Mouse (Mus musculus) heart, embryonic 10.5 days (tissue): ENCODE data around the gene Cttnbp2nl. TPM values are rescaled to one million over a fixed set of nuclear protein-coding genes. Genes with fewer than 3 reads are reported as not detected.

Experiments
- DNase-seq: peaks from one replicate; pipeline ENCODE4 v3.0.0-alpha.2; 2017; ENCODE audit warnings: low spot score
- H3K27ac ChIP-seq: fragments of 300-500 bp; sonication (generic); 2 replicates; pipeline ENCODE4 v1.5.1; 2016; ENCODE audit warnings: mild to moderate bottlenecking
- H3K27me3 ChIP-seq: fragments of 300-500 bp; sonication (generic); 2 replicates; pipeline ENCODE4 v1.6.1; 2016; ENCODE audit warnings: mild to moderate bottlenecking; ENCODE audit not compliant: poor library complexity, insufficient read depth, severe bottlenecking
- H3K36me3 ChIP-seq: fragments of 300-500 bp; sonication (generic); 2 replicates; pipeline ENCODE4 v1.6.1; 2016; ENCODE audit warnings: mild to moderate bottlenecking, moderate library complexity
- H3K4me1 ChIP-seq: fragments of 300-500 bp; sonication (generic); 2 replicates; pipeline ENCODE4 v1.6.1; 2016; ENCODE audit warnings: mild to moderate bottlenecking
- H3K4me3 ChIP-seq: fragments of 300-500 bp; sonication (generic); 2 replicates; pipeline ENCODE4 v1.5.1; 2016; ENCODE audit warnings: mild to moderate bottlenecking, moderate library complexity
- H3K9me3 ChIP-seq: fragments of 300-500 bp; sonication (generic); 2 replicates; pipeline ENCODE4 v1.6.1; 2016; ENCODE audit warnings: mild to moderate bottlenecking, moderate library complexity
- WGBS: fragments of 180-500 bp; shearing (Covaris S2); methylation state at CpG from one replicate; pipeline ENCODE4 v1.1.7; 2016; 5-methylcytosine and 5-hydroxymethylcytosine counted together
- polyA plus RNA-seq: library from polyadenylated mRNA; unstranded; fragments of >200 nt; fragmentation: Nextera tagmentation; extraction: Ambion mirVana; gene quantifications from 2 replicates; pipeline ENCODE4 v1.2.1, GENCODE M21; 2016

Cttnbp2nl gene
- polyA plus RNA-seq, 1 experiment from 2014 or later, result 35.9 TPM

- peaks cover 15% of the 10 kb centered on the region; the same call in 1 of the 2 replicates for H3K4me1 ChIP-seq
- no peak overlapping the region for H3K4me3 ChIP-seq
- H3K27ac ChIP-seq, result no peak overlapping the region
- no peaks in the 10 kb centered on the region for H3K27me3 ChIP-seq
- H3K9me3 ChIP-seq, result no peaks in the 10 kb centered on the region
- DNase-seq, result peak; percentile 73
- WGBS, result 79% methylated on average over 23 of the region's 23 CpGs
- peaks cover 57% of the 10 kb centered on the region for H3K36me3 ChIP-seq
These were observed 99.9 kb downstream of the Cttnbp2nl start for GRCm38 (mm10) chr3:104952891-104953670.

Other genes with a start within 250 kb of the Cttnbp2nl start
- 42.2 and 54.0 TPM in 2 replicates for gene Mov10, start 234.6 kb downstream of the Cttnbp2nl start, polyA plus RNA-seq
- gene St7l, start 189.1 kb downstream of the Cttnbp2nl start, polyA plus RNA-seq, result 27.0 and 32.2 TPM in 2 replicates
- gene Capza1, start 188.6 kb downstream of the Cttnbp2nl start, polyA plus RNA-seq, result 202 and 217 TPM in 2 replicates
- gene Wnt2b, start 91.2 kb downstream of the Cttnbp2nl start, polyA plus RNA-seq, result 1.3 and 1.6 TPM in 2 replicates
- gene 4930564D02Rik, start 13.7 kb upstream of the Cttnbp2nl start, polyA plus RNA-seq, result not detected in 2 replicates